Mouse (Mus musculus) liver, adult 2 months (tissue): Measurements from ENCODE around the gene Vti1a.

Source experiments
- CTCF ChIP-seq: fragments of 200-500 bp; IDR thresholded peaks from 2 replicates; pipeline ENCODE4 v1.5.1; 2011; ENCODE audit warnings: low read depth, low read length, control low read depth
- POLR2A ChIP-seq: fragments of 200-500 bp; IDR thresholded peaks from 2 replicates; pipeline ENCODE4 v1.6.1; 2011; ENCODE audit warnings: low read length, control low read depth; ENCODE audit not compliant: insufficient read depth; ENCODE audit errors: extremely low read depth

DNA sequence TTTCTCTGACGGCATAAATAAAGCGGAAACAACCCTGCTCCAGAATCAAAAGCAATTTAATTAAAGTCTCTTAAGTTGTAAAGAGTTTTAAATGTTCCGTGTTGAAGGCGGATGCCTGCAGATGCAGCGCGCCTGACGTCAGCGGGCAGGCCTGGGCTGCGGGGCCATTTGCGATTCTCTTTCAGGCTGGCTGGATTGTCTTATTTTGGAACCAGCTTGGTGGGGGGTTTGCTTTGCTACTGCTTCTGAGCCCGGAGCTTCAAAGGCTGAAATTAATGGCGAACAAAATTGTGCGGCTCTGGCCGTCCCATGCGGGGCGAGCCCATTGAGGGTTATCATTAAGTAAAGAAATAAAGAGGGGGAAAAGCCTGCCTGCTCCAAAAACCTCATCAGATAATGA, 310.4 kb downstream of the Vti1a start:
- TF ChIP-seq CTCF (no peak), POLR2A (no peak)
